Mouse (Mus musculus): ENCODE results near the gene Ankrd39.
A peak's percentile ranks its signal among the peaks of the same experiment; 100 is the strongest.

Ankrd39 gene

GRCm38 (mm10) chr1:36546888-36547471 lies at the start of gene Ankrd39:
Gene Ankrd39 (minus strand): TSS chr1:36547445.
- peak; percentile 99 for DNase-seq (ENCODE audit: low spot score in 2 of 2)

- no peak for DNase-seq (ENCODE audit: low spot score in 2 of 2)
Measured at GRCm38 (mm10) chr1:36596114-36596513, 48.9 kb upstream of the Ankrd39 start.

DNA sequence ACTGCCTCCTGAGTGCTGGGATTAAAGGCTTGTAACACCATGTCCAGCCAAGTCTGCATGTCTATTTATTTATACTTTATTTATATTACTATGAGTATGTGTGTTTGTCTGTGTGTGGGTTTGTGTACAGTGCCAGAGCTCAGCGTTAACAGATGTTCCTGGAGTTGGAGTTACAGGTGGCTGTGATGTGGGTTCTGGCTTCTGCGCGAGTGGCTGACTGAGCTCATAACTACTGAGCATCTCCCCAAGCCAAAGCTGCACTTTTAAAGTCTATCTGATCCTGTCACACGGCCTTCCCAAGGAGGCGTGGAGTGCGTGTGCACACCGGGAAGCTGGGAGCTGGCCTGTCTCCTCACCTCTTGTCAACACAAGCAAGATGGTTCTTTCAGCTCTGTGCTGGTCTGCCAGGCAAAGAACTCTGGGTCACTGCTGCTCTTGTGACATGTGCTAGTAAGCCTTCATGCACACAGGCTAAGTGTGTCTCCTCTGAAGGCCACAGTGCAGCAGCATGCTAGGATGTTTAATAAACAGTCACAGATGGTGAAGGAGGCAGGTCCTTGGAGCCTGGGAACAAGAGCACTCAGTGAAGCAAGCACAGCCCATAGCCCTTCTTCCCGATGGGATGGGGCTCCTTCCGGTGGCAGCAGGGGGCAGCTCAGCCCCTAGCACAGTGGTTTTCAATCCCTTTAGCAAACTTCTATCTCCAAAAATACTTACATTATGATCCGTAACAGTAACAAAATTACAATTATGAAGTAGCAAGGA lies 48.1 kb upstream of the Ankrd39 start:
- no peak for DNase-seq (ENCODE audit: low spot score in 2 of 2)

DNA sequence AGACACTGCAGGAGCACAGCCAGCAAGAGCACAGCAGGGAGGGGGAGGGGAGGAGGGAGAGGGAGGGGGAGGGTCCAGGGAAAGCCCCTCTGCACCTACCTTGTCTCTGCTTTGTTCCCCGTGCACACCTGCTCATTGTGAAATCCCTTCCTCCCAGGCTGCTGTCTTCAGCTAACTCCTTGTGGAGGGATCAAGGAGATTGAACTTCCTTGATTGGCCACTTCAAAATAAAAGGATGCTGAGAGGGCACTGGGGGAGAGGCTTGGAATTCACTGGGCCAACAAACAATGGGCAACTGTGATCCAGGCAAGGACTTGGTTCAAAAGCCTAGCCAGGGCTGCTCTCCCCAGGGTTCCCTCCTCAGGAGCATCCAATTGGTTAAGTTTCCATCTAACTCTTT lies 45.9 kb upstream of the Ankrd39 start:
- DNase-seq (ENCODE audit: low spot score in 2 of 2): no peak

DNA sequence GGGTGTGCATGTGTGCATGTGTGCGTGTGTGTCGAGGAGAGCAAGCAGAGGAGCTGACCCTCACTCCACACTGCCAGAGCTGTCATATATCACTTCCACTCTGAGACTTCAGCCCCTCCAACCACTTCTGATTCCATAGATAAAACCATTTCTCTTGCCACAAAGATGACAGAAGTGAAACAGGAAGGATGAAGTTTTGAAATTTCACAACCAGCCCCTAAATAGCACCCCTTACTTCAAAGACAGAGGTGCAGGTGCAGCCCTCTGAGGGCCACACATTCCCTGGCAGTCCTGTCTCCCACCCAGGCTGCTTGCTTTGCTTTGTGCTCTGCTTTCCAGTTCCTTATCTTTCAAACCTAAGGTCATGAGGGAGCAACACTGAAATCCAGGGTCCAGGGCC lies 44.2 kb upstream of the Ankrd39 start:
- no peak for DNase-seq (ENCODE audit: low spot score in 2 of 2)

- no peak for DNase-seq (ENCODE audit: low spot score in 2 of 2)
Measured at GRCm38 (mm10) chr1:36590664-36591063, 43.4 kb upstream of the Ankrd39 start.

DNA sequence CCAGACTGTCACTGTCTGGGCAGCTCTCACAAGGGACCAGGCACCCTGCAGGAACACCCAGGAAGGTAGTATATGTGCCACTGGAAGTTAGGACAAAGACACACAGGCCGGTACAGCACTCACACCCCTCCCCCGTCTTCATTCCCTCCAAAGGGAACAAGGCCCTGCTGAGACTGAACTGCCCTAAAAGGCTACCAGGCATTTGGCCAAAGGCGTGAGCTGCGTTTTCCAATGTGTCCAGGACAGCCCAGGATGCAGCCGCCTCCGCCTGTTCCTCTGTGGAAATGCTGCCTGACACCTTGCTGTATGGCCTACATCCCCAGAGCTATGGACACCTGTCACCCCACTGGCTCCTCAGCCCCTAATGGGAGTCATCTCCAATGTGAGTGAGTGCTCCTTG lies 42.2 kb upstream of the Ankrd39 start:
- peak; percentile 87 to 89 for DNase-seq (ENCODE audit: low spot score in 2 of 2)

- peak; percentile 61 to 69 for DNase-seq (ENCODE audit: low spot score in 2 of 2)
Measured at GRCm38 (mm10) chr1:36588476-36589450, 41.5 kb upstream of the Ankrd39 start.

GRCm38 (mm10) chr1:36587860-36588259 lies 40.6 kb upstream of the Ankrd39 start:
- no peak for DNase-seq (ENCODE audit: low spot score in 2 of 2)

DNA sequence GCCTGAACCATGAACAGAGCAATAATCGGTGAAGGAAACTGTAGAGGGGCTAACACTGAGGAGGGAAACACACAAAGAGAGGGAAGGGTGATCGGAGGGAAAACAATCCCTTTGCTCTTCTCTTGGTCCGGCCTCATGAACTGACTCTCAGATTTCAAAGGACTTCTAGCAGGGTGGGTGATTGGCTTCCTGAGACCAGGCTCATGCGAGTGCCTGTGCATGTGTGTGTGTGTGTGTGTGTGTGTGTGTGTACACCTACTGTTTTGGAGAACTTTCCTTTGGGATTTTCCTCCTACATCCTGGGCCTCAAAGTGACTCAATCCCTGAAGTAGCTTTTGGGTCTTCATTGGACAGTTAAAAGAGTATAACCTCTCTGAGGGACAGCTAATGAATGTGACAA lies 39.0 kb upstream of the Ankrd39 start:
- no peak for DNase-seq (ENCODE audit: low spot score in 2 of 2)

DNA sequence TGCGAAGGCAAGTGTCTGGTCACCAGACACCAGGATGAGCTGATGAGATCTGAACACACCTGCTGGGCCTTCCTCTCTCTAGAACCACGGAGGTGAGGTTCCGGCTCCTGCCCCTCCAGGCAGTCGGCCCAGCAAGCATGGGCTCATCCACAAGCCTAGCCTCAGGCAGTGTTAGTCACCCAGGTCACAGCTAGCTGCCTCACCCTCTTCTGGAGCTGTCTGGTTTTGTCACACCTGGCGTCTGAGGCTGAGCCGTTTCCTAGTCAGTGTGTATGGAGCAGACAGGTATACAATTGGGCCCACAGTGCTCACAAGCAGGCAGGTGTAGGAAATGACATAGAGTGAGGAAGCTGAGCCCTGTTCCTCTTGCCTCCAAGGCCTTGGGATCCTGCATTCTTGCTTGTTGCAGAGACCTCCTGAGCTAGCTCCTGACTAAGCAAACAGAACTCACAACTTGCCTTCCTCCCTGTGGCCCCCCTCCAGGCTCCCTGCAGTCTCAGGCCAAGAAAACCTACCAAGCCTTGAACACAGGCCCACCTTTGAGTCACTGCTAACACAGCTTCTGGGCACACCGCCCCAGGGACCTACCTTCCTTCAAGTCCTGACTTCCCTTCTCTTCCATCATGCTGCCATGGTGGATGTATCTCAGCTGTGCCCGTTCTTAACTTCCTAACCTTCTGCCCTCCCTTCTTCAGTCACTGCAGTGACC lies 36.3 kb upstream of the Ankrd39 start:
- DNase-seq (ENCODE audit: low spot score in 2 of 2): no peak

- no peak for DNase-seq (ENCODE audit: low spot score in 2 of 2)
Measured at GRCm38 (mm10) chr1:36582211-36582610, 35.0 kb upstream of the Ankrd39 start.

- DNase-seq (ENCODE audit: low spot score in 2 of 2): no peak
Measured at GRCm38 (mm10) chr1:36581260-36581659, 34.0 kb upstream of the Ankrd39 start.

DNA sequence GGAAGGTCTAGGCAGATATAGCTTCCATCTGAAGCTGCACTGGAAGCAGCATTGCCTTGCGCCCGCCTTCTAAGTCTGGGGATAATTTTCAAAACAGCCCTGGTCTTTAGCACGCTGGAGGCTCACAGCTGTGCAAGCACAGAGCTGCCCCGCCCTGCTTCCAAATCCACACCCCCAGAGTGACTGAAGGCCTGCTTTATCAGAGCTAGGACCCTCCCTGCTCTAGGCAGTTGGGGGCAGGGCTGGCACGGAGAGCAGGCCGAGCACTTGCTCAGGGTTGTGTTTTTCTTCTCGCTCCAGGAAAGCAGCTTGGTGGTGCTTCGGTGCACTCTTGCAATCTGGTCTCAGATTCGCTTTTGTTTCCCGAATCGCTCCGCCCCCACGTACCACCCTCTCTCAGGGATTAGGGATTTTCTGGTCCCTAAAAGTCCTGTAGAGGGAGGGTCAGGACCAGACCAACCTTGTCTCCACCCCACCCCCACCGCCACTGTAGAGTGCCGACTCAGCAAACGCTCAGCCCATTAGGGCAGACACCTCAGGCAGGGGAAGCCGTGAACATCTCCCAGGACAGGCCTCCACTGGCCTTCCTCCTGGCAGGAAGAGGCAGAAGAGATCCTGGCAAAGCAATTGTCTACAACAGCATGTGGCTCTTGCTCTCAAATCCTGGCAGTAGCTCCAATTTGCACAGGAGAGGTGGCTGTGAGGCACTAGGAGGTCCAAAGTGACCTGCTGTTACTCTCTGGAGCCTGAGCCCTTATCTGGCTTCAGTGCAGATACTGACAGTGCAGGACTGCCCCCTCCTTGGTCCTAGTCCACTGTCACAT lies 33.4 kb upstream of the Ankrd39 start:
- DNase-seq (ENCODE audit: low spot score in 2 of 2): peak; percentile 79 to 80

DNA sequence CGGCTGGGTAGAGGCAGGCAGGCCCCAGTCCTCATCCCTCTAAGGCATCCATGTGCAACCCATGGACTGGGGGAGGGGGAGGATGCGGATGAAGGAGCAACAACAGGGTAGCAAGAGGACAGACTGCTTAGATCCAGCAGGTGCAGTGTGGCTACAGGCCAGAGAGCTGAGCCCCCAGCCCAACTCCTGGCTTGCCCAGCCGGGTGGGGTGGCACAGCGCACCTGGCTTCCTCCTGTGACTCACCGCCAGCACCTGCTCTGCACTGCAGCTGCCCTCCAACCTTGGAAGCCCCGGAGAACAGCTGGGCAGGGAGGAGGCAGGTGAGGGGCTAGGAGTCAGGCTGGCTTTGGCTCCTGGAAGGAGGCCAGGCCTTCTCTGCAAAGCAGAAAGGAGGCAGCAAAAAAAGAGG lies 32.7 kb upstream of the Ankrd39 start:
- DNase-seq (ENCODE audit: low spot score in 2 of 2): peak in 1 of 2 experiments; percentile 30

DNA sequence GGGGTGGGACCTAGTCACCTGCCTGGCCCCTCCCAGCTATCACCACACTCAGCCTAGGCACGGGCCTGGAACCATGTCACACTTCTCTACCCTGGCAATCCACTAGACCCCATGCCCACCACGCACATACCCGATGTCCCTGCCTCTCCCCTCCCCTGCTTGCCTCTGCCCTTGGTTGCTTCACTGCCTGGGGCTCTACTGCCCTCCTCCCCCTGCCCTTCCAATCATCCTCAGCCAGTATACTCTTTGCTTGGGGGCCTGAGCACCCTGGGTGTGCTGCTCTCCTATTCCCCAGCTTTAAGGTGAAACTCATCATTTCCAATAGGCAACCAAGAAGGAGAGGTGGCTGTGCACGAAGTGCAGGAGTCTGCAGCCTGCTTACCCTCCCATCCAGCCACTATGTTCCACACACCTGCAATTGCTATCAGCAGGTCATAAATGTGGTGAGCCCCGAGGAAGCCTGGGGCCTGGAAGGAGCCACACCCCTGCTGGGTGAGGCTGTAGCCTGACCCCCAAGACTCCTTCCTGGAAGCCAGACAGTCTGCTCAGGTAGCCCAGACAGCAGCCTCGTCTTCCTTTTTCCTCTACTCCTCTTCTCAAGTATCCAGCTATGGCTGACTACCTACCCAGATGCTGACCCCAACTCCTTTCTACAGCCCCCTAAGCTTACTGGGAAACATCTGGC lies 29.9 kb upstream of the Ankrd39 start:
- DNase-seq (ENCODE audit: low spot score in 2 of 2): no peak

GRCm38 (mm10) chr1:36575347-36575746 lies 28.1 kb upstream of the Ankrd39 start:
- no peak for DNase-seq (ENCODE audit: low spot score in 2 of 2)

DNA sequence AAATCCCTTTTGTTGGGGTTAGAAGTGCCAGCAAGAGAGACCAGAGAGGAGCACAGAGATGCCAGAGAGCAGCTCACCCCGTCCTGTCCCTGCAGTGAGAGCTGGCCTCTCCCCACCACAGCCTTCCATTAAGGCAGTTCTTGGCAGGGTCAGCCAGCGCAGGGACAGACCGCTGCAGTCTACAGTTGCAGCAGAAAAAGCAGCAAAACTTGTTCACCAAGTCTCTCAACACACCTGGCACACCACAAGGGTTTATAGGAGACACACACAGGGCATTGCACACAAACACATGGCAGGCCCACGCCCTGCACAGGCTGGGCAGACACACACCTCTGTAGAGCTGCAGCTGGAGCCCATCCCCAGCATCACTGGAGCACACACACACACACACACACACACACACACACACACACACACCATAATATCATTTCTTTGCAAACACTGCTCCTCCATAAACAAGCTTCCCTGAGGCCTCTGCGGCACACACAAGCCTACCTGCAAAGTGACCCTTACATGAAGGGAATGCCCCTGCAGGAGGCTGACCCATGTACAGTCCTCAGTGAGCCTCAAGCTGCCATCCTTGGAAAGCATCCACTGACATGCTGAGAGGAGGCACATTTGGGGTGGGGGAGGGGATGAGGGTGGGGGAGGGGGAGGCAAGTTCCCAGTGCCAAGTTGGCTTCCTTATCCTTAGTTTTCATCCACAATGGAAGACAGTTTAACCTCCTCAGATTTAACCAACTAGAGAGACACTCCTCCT lies 27.1 kb upstream of the Ankrd39 start:
- no peak for DNase-seq (ENCODE audit: low spot score in 2 of 2)

DNA sequence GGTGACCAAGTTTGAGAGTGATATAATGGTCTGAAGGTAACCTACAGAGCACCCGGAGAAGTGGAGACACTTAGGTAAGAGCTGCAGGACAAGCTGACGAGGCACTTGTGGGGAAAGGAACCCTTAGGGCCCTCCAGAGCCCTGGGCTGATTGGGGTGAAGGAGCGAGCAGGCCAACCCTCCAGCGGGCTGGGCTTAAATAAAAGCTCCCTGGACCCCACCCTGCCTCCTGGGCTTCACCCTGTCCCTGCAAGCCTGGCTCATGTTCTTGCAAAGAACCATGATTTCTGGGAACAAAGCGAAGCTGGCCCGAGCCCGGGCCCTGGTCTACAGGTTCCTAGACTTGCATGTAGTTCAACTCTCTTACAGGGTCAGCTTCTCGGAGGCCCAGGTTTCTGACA lies 26.3 kb upstream of the Ankrd39 start:
- no peak for DNase-seq (ENCODE audit: low spot score in 2 of 2)

Data from heart, adult 9 months (tissue).